Mouse (Mus musculus) MEL (cell line): ENCODE data around the gene Mrps18a. TPM values are rescaled to one million over a fixed set of nuclear protein-coding genes. Genes with fewer than 3 reads are reported as not detected.

Experiments used
- DNase-seq: peaks from one replicate; pipeline ENCODE4 v3.0.0; 2011; ENCODE audit warnings: low read depth, low spot score
- H3K27ac ChIP-seq: 2 replicates; pipeline ENCODE4 v1.5.1; 2012; ENCODE audit warnings: low read depth, mild to moderate bottlenecking, control low read depth, low read length, moderate library complexity; ENCODE audit not compliant: control insufficient read depth
- H3K27me3 ChIP-seq, 2 experiments: fragments of 150-350 bp in 1 of 2; sonication (generic) in 1 of 2; 2 replicates each; pipeline ENCODE4 v1.6.1; 2012; ENCODE audit warnings: low read length in 2 of 2, mild to moderate bottlenecking in 2 of 2, improper control_type of control experiment in 1 of 2, moderate library complexity in 1 of 2; ENCODE audit not compliant: insufficient read depth in 2 of 2, control insufficient read depth in 1 of 2
- H3K36me3 ChIP-seq, 2 experiments: 2 replicates each; pipeline ENCODE4 v1.6.1; 2012 to 2014; ENCODE audit warnings: low read length in 2 of 2, improper control_type of control experiment in 1 of 2, inconsistent platforms in 1 of 2, mild to moderate bottlenecking in 1 of 2; ENCODE audit not compliant: insufficient read depth in 2 of 2, control insufficient read depth in 1 of 2
- H3K4me1 ChIP-seq, 2 experiments: fragments of 150-350 bp in 1 of 2; sonication (generic) in 1 of 2; 2 replicates each; pipeline ENCODE4 v1.6.1; 2012; ENCODE audit warnings: low read length in 2 of 2, improper control_type of control experiment in 1 of 2, mild to moderate bottlenecking in 1 of 2; ENCODE audit not compliant: insufficient read depth in 2 of 2, control insufficient read depth in 1 of 2
- H3K4me3 ChIP-seq, 2 experiments: fragments of 150-350 bp in 1 of 2; sonication (generic) in 1 of 2; 2 replicates each; pipeline ENCODE4 v1.5.1; 2012; ENCODE audit warnings: low read depth in 2 of 2, low read length in 2 of 2, mild to moderate bottlenecking in 2 of 2, moderate library complexity in 2 of 2, control low read depth in 1 of 2, improper control_type of control experiment in 1 of 2; ENCODE audit not compliant: control insufficient read depth in 1 of 2, insufficient read depth in 1 of 2
- H3K79me2 ChIP-seq: 2 replicates; pipeline ENCODE4 v1.6.1; 2012; ENCODE audit warnings: mild to moderate bottlenecking, low read length, moderate library complexity; ENCODE audit not compliant: control insufficient read depth, poor library complexity, insufficient read depth
- H3K9ac ChIP-seq: 2 replicates; pipeline ENCODE4 v1.6.1; 2012; ENCODE audit warnings: low read depth, mild to moderate bottlenecking, control low read depth, low read length, moderate library complexity; ENCODE audit not compliant: control insufficient read depth, poor library complexity, severe bottlenecking
- H3K9me3 ChIP-seq: fragments of 150-350 bp; sonication (generic); replicated peaks from 2 replicates; pipeline ENCODE4 v1.6.1; 2012; ENCODE audit warnings: mild to moderate bottlenecking, low read length, improper control_type of control experiment, moderate library complexity; ENCODE audit not compliant: insufficient read depth
- BHLHE40 ChIP-seq: IDR thresholded peaks from 2 replicates; pipeline ENCODE4 v1.6.1; 2012; ENCODE audit warnings: low read depth, mild to moderate bottlenecking, inconsistent platforms, low read length, improper control_type of control experiment, borderline replicate concordance
- CHD1 ChIP-seq: IDR thresholded peaks from 2 replicates; pipeline ENCODE4 v1.6.1; 2012; ENCODE audit warnings: low read depth, mild to moderate bottlenecking, inconsistent platforms, low read length, improper control_type of control experiment
- CTCF ChIP-seq, 3 experiments: IDR thresholded peaks in 2 of 3; conservative IDR thresholded peaks in 1 of 3; 2 replicates each; pipeline ENCODE4 v1.5.1; 2011 to 2012; ENCODE audit warnings: low read length in 3 of 3, low read depth in 2 of 3, mild to moderate bottlenecking in 2 of 3, improper control_type of control experiment in 1 of 3, inconsistent platforms in 1 of 3, mixed read lengths in 1 of 3, moderate library complexity in 1 of 3; ENCODE audit not compliant: control insufficient read depth in 1 of 3, insufficient read depth in 1 of 3, poor library complexity in 1 of 3, severe bottlenecking in 1 of 3
- EP300 ChIP-seq, 2 experiments: IDR thresholded peaks; 2 replicates each; pipeline ENCODE4 v1.6.1; 2011; ENCODE audit warnings: improper control_type of control experiment in 2 of 2, low read length in 2 of 2, low read depth in 1 of 2, mild to moderate bottlenecking in 1 of 2
- GABPA ChIP-seq: IDR thresholded peaks from 2 replicates; pipeline ENCODE4 v1.6.1; 2012; ENCODE audit warnings: low read depth, mild to moderate bottlenecking, inconsistent platforms, low read length, improper control_type of control experiment, moderate library complexity
- JUND ChIP-seq: IDR thresholded peaks from 2 replicates; pipeline ENCODE4 v1.6.1; 2011; ENCODE audit warnings: low read depth, mild to moderate bottlenecking, improper control_type of control experiment, low read length
- KAT2A ChIP-seq: conservative IDR thresholded peaks from 2 replicates; pipeline ENCODE4 v1.6.1; 2012; ENCODE audit warnings: low read depth, low read length, improper control_type of control experiment, inconsistent platforms
- MAZ ChIP-seq: IDR thresholded peaks from 2 replicates; pipeline ENCODE4 v1.6.1; 2012; ENCODE audit warnings: low read depth, mild to moderate bottlenecking, inconsistent platforms, low read length, improper control_type of control experiment
- MEF2A ChIP-seq: IDR thresholded peaks from 2 replicates; pipeline ENCODE4 v1.6.1; 2014; ENCODE audit warnings: low read depth, mild to moderate bottlenecking, inconsistent platforms, low read length, improper control_type of control experiment; ENCODE audit not compliant: poor library complexity, insufficient replicate concordance, severe bottlenecking; ENCODE audit errors: extremely low read depth
- MXI1 ChIP-seq: IDR thresholded peaks from 2 replicates; pipeline ENCODE4 v1.6.1; 2011; ENCODE audit warnings: mild to moderate bottlenecking, low read depth, low read length, improper control_type of control experiment
- NRF1 ChIP-seq: IDR thresholded peaks from 2 replicates; pipeline ENCODE4 v1.6.1; 2014; ENCODE audit warnings: low read depth, mild to moderate bottlenecking, inconsistent platforms, low read length, improper control_type of control experiment, moderate library complexity; ENCODE audit not compliant: poor library complexity, insufficient read depth, severe bottlenecking
- POLR2AphosphoS5 ChIP-seq: IDR thresholded peaks from 2 replicates; pipeline ENCODE4 v1.6.1; 2012; ENCODE audit warnings: low read depth, borderline replicate concordance, mild to moderate bottlenecking, inconsistent platforms, low read length, moderate library complexity, mixed read lengths
- RAD21 ChIP-seq: IDR thresholded peaks from 2 replicates; pipeline ENCODE4 v1.6.1; 2011; ENCODE audit warnings: mild to moderate bottlenecking, low read depth, low read length, improper control_type of control experiment
- RCOR1 ChIP-seq: IDR thresholded peaks from 2 replicates; pipeline ENCODE4 v1.6.1; 2012; ENCODE audit warnings: low read depth, mild to moderate bottlenecking, inconsistent platforms, low read length, improper control_type of control experiment
- SMC3 ChIP-seq: IDR thresholded peaks from 2 replicates; pipeline ENCODE4 v1.6.1; 2011; ENCODE audit warnings: low read depth, low read length, improper control_type of control experiment
- USF2 ChIP-seq, 2 experiments: IDR thresholded peaks; 2 replicates each; pipeline ENCODE4 v1.6.1; 2011 to 2012; ENCODE audit warnings: improper control_type of control experiment in 2 of 2, low read length in 2 of 2, borderline replicate concordance in 1 of 2, inconsistent platforms in 1 of 2, low read depth in 1 of 2, mild to moderate bottlenecking in 1 of 2; ENCODE audit not compliant: insufficient read depth in 1 of 2
- ZC3H11A ChIP-seq: IDR thresholded peaks from 2 replicates; pipeline ENCODE4 v1.6.1; 2012; ENCODE audit warnings: low read depth, mild to moderate bottlenecking, inconsistent platforms, low read length, improper control_type of control experiment
- ZKSCAN1 ChIP-seq: IDR thresholded peaks from 2 replicates; pipeline ENCODE4 v1.6.1; 2012; ENCODE audit warnings: low read depth, mild to moderate bottlenecking, inconsistent platforms, low read length, improper control_type of control experiment, moderate library complexity
- ZMIZ1 ChIP-seq: IDR thresholded peaks from 2 replicates; pipeline ENCODE4 v1.6.1; 2012; ENCODE audit warnings: low read depth, mild to moderate bottlenecking, inconsistent platforms, low read length, improper control_type of control experiment, moderate library complexity
- polyA plus RNA-seq, 2 experiments: library from polyadenylated mRNA; stranded (reverse) in 1 of 2; unstranded in 1 of 2; fragments of >175 nt in 1 of 2; fragments of >200 nt in 1 of 2; gene quantifications; 2 replicates each; pipeline versions ENCODE4 v1.2.1 to v1.2.4; 2012; ENCODE audit warnings: low replicate concordance in 2 of 2, low read depth in 1 of 2; ENCODE audit not compliant: insufficient read length in 2 of 2, insufficient read depth in 1 of 2, missing spikeins in 1 of 2
- total RNA-seq: library from RNA; depleted of rRNA; stranded (reverse); fragments of 300-350 nt; gene quantifications from 2 replicates; pipeline ENCODE4 v1.2.3, GENCODE M21; 2012

Gene Mrps18a
- total and polyA plus RNA-seq, 3 experiments, result 159 to 181 TPM; not detected in 1

DNA sequence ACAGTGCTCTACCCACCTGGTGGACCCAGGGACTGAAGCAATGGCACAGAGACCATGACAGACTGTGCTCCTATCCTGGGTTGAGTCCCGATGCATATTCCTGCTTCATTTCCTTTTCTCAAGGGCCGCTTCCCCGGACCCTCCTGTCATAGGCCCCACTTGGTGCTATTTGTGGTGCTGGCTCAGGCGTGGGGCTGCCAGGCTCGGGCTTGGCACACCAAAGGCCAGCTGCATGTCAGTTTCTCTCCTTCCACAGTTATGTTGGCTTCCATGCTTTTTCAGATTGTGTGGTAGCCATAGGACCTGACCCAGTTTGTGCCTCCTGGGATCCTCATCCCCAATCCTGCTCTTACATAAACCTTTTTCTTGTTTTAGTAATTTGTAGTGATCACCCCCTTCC is 58.0 kb downstream of the Mrps18a start:
- Histone ChIP-seq H3K9ac (no peak overlapping the region), H3K27me3 (no peaks in the 10 kb centered on the region), H3K79me2 (no peaks in the 10 kb centered on the region), H3K4me3 (no peak overlapping the region), H3K36me3 (peaks cover 0 to 6% of the 10 kb centered on the region in 2 experiments), H3K4me1 (peaks cover 0 to 9% of the 10 kb centered on the region in 2 experiments; a peak in 3 of 4 replicates), H3K27ac (no peak overlapping the region), H3K9me3 (no peaks in the 10 kb centered on the region)
- DNase-seq, result no peak
- TF ChIP-seq ZKSCAN1 (no peak), EP300 (IDR thresholded peaks at IDR 0.05; ENCODE audit: low read depth in 1 of 2, low read length in 2 of 2) (no peak), POLR2AphosphoS5 (no peak), ZMIZ1 (no peak), CHD1 (no peak), CTCF (IDR thresholded peaks at IDR 0.05 in 2 of 3, conservative IDR thresholded peaks at IDR 0.05 in 1 of 3; ENCODE audit: control insufficient read depth in 1 of 3, insufficient read depth in 1 of 3, low read depth in 2 of 3, low read length in 3 of 3, poor library complexity in 1 of 3, severe bottlenecking in 1 of 3) (no peak), KAT2A (no peak), MEF2A (no peak), NRF1 (no peak), RAD21 (no peak), USF2 (IDR thresholded peaks at IDR 0.05; ENCODE audit: borderline replicate concordance in 1 of 2, insufficient read depth in 1 of 2, low read depth in 1 of 2, low read length in 2 of 2) (no peak), SMC3 (no peak), MXI1 (no peak)

DNA sequence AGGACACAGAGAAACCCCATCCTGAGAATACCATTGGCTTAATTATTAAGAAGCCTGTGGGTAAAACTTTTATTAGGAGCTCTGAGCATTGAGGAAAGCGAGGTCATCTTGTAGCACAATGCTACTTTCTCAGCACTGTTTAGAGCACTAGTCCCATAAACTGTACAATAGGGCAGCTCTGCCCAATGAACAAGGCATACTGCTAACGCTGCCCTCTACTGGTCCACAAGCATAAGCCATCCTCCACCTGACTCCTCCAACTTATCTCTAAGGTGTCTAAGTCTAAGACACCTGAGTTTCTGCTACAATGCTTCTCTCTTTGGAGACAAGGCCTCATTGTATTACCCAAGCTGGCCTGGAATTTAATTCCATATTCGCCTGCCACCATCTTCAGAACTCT is 59.8 kb downstream of the Mrps18a start:
- no peaks in the 10 kb centered on the region for H3K27me3 ChIP-seq
- no peak overlapping the region for H3K27ac ChIP-seq
- no peak overlapping the region for H3K9ac ChIP-seq
- H3K4me3 ChIP-seq, result no peak overlapping the region
- H3K9me3 ChIP-seq, result no peaks in the 10 kb centered on the region
- DNase-seq, result peak; percentile 75
- H3K36me3 ChIP-seq, result peaks cover 4% of the 10 kb centered on the region in 2 experiments
- peaks cover 0 to 5% of the 10 kb centered on the region in 2 experiments; a peak in 1 of 4 replicates for H3K4me1 ChIP-seq
- TF ChIP-seq MAZ, result no peak
- TF ChIP-seq ZC3H11A, result peak; percentile 23; the same call in 1 of the 2 replicates
- peak; percentile 70 to 92 (median 73) for TF ChIP-seq CTCF (IDR thresholded peaks at IDR 0.05 in 2 of 3, conservative IDR thresholded peaks at IDR 0.05 in 1 of 3; ENCODE audit: control insufficient read depth in 1 of 3, insufficient read depth in 1 of 3, low read depth in 2 of 3, low read length in 3 of 3, poor library complexity in 1 of 3, severe bottlenecking in 1 of 3)
- peak; percentile 66 for TF ChIP-seq SMC3
- no peak for TF ChIP-seq POLR2AphosphoS5
- TF ChIP-seq KAT2A, result no peak
- no peak for TF ChIP-seq ZMIZ1
- no peak for TF ChIP-seq RCOR1
- TF ChIP-seq MXI1, result no peak
- peak; percentile 49 for TF ChIP-seq RAD21
- no peak for TF ChIP-seq GABPA
- TF ChIP-seq BHLHE40, result no peak
- TF ChIP-seq JUND, result no peak
- no peak for TF ChIP-seq ZKSCAN1
- no peaks in the 10 kb centered on the region for H3K79me2 ChIP-seq
